Mouse (Mus musculus) stomach, postnatal 0 days (tissue): ENCODE data around the gene Cacnb1.

Experiments
- CTCF ChIP-seq: IDR thresholded peaks from 2 replicates; pipeline ENCODE4 v1.5.1; 2016; ENCODE audit warnings: antibody characterized with exemption, low read depth, mild to moderate bottlenecking, moderate library complexity
- EP300 ChIP-seq: optimal IDR thresholded peaks from 2 replicates; pipeline ENCODE3; 2016; ENCODE audit warnings: antibody characterized with exemption

- TF ChIP-seq CTCF (no peak), EP300 (no peak)
Observed at GRCm38 (mm10) chr11:98001351-98001824, 21.4 kb downstream of the Cacnb1 start.
